Comparison of ENCODE assay signal across 23 mouse cellular contexts in the genomic region with DNA sequence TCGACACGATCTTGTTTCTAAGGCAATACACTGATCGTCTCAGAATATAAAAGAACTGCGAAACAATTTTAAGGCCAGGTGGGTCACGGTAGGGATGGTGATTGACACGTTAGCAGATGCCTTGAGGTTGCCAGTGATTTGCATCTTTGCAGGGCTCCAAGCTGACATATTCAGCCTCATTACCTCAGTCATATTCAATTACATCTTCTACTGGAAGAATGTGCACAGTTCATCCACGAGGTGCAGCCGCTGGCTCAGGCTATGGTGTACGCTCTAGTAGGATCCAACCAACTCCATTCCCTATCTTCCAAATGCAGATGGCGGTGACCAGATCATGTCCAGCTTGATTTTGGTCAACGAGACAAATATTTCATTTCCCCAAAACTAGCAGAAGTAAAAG.
DNase-seq lines count a peak whose midpoint lies in the region; ATAC-seq lines count a peak whose summit lies in the region.
"Had no signal": no experiment of that assay in that cellular context is flagged by ENCODE, and none has a peak within 500 bp of the region (broad histone marks: within the 10 kb centered on the region; RNA-seq: fewer than 3 reads in every experiment).

No protein-coding gene starts in this region.

- peak; percentile 61; the same call in 1 of the 2 replicates for ATAC-seq in hindbrain, embryonic 16.5 days
- ATAC-seq in hindbrain, embryonic 14.5 days (ENCODE audit: low FRiP score), result no peak
- ATAC-seq in midbrain, embryonic 16.5 days, result peak; percentile 62; the same call in 1 of the 2 replicates
- ATAC-seq in midbrain, embryonic 11.5 days (ENCODE audit: low FRiP score), result no peak
- ATAC-seq: activated CD4-positive, CD25-positive, alpha-beta regulatory T cell, adult 4 months; forebrain, embryonic 14.5 days; forebrain, postnatal 0 days had no signal

- no peaks in the 10 kb centered on the region for H3K9me3 ChIP-seq in hindbrain, embryonic 16.5 days (ENCODE audit: control insufficient read depth, low read length)
- H3K9me3 ChIP-seq in hindbrain, embryonic 14.5 days (ENCODE audit: control insufficient read depth, low read length), result no peaks in the 10 kb centered on the region
- H3K9me3 ChIP-seq in midbrain, embryonic 16.5 days (replicated peaks; ENCODE audit: control insufficient read depth, low read length, poor library complexity, severe bottlenecking), result no peaks in the 10 kb centered on the region
- H3K9me3 ChIP-seq in midbrain, embryonic 11.5 days (ENCODE audit: control insufficient read depth, low read length), result no peaks in the 10 kb centered on the region
- H3K9me3 ChIP-seq: embryonic facial prominence, embryonic 12.5 days; heart, embryonic 12.5 days; heart, embryonic 15.5 days had no signal

- DNase-seq in cerebellum, postnatal 10 days, result peak; percentile 62 to 64
- DNase-seq in cerebellum, adult 8-10 months, result no peak
- no peak for DNase-seq in hindbrain, embryonic 14.5 days (ENCODE audit: low spot score)
- DNase-seq in midbrain, embryonic 11.5 days (ENCODE audit: low spot score, missing footprints), result no peak
- no peak for DNase-seq in spleen, adult 12 weeks (ENCODE audit: low spot score)
- DNase-seq: adrenal gland, adult 8-10 months; adrenal gland, postnatal 25 days; cerebellum, adult 11-12 months; cerebellum, adult 9-11 months; forebrain, postnatal 0 days; gastrocnemius, adult 2 months; gastrocnemius, postnatal 14 days; heart, adult 18-20 months; heart, postnatal 14 days; heart, postnatal 4 days had no signal

- H3K4me2 ChIP-seq in hindbrain, embryonic 16.5 days (ENCODE audit: low read length), result no peak overlapping the region
- H3K4me2 ChIP-seq in hindbrain, embryonic 14.5 days (replicated peaks), result no peak overlapping the region
- H3K4me2 ChIP-seq in midbrain, embryonic 16.5 days (ENCODE audit: low read length), result no peak overlapping the region
- H3K4me2 ChIP-seq in midbrain, embryonic 11.5 days, result no peak overlapping the region
- H3K4me2 ChIP-seq: embryonic facial prominence, embryonic 12.5 days; embryonic facial prominence, embryonic 15.5 days; heart, embryonic 12.5 days; heart, embryonic 15.5 days had no signal

- no peaks in the 10 kb centered on the region for H3K27me3 ChIP-seq in hindbrain, embryonic 16.5 days (replicated peaks; ENCODE audit: control insufficient read depth, insufficient read depth, low read length)
- no peaks in the 10 kb centered on the region for H3K27me3 ChIP-seq in hindbrain, embryonic 14.5 days (ENCODE audit: control insufficient read depth, insufficient read depth, low read length)
- H3K27me3 ChIP-seq in midbrain, embryonic 16.5 days (ENCODE audit: control insufficient read depth, insufficient read depth, low read depth, low read length), result no peaks in the 10 kb centered on the region
- no peaks in the 10 kb centered on the region for H3K27me3 ChIP-seq in midbrain, embryonic 11.5 days (ENCODE audit: control insufficient read depth, insufficient read depth, low read length)
- H3K27me3 ChIP-seq: embryonic facial prominence, embryonic 12.5 days; embryonic facial prominence, embryonic 15.5 days; heart, embryonic 12.5 days; heart, embryonic 15.5 days had no signal

- no peaks in the 10 kb centered on the region for H3K36me3 ChIP-seq in hindbrain, embryonic 16.5 days (ENCODE audit: control insufficient read depth, insufficient read depth, low read length)
- H3K36me3 ChIP-seq in hindbrain, embryonic 14.5 days (replicated peaks; ENCODE audit: control insufficient read depth, insufficient read depth), result no peaks in the 10 kb centered on the region
- no peaks in the 10 kb centered on the region for H3K36me3 ChIP-seq in midbrain, embryonic 16.5 days (ENCODE audit: control insufficient read depth, insufficient read depth, low read length)
- no peaks in the 10 kb centered on the region for H3K36me3 ChIP-seq in midbrain, embryonic 11.5 days (ENCODE audit: control insufficient read depth, insufficient read depth, low read length)
- H3K36me3 ChIP-seq: embryonic facial prominence, embryonic 12.5 days; embryonic facial prominence, embryonic 15.5 days; heart, embryonic 12.5 days; heart, embryonic 15.5 days had no signal

- 78% methylated on average over 11 of the region's 11 CpGs for WGBS in hindbrain, embryonic 16.5 days
- 84% methylated on average over 11 of the region's 11 CpGs for WGBS in hindbrain, embryonic 14.5 days
- WGBS in midbrain, embryonic 16.5 days, result 87% methylated on average over 11 of the region's 11 CpGs
- WGBS in midbrain, embryonic 11.5 days, result 90% methylated on average over 11 of the region's 11 CpGs

- no peaks in the 10 kb centered on the region for H3K4me1 ChIP-seq in hindbrain, embryonic 16.5 days (ENCODE audit: control insufficient read depth, insufficient read depth, low read depth, low read length)
- no peaks in the 10 kb centered on the region for H3K4me1 ChIP-seq in hindbrain, embryonic 14.5 days (replicated peaks; ENCODE audit: control insufficient read depth, insufficient read depth, low read length)
- no peaks in the 10 kb centered on the region for H3K4me1 ChIP-seq in midbrain, embryonic 16.5 days (ENCODE audit: control insufficient read depth, insufficient read depth, low read length)
- H3K4me1 ChIP-seq in midbrain, embryonic 11.5 days (ENCODE audit: control insufficient read depth, insufficient read depth, low read length), result no peaks in the 10 kb centered on the region
- H3K4me1 ChIP-seq: embryonic facial prominence, embryonic 12.5 days; embryonic facial prominence, embryonic 15.5 days; heart, embryonic 12.5 days; heart, embryonic 15.5 days had no signal

- no peak overlapping the region for H3K4me3 ChIP-seq in hindbrain, embryonic 16.5 days (ENCODE audit: low read length)
- H3K4me3 ChIP-seq in hindbrain, embryonic 14.5 days (replicated peaks; ENCODE audit: low read length), result no peak overlapping the region
- no peak overlapping the region for H3K4me3 ChIP-seq in midbrain, embryonic 16.5 days (ENCODE audit: low read depth, low read length)
- no peak overlapping the region for H3K4me3 ChIP-seq in midbrain, embryonic 11.5 days (ENCODE audit: low read depth, low read length)
- H3K4me3 ChIP-seq: embryonic facial prominence, embryonic 12.5 days; embryonic facial prominence, embryonic 15.5 days; gastrocnemius, adult 2 months; heart, embryonic 12.5 days; heart, embryonic 15.5 days had no signal

- no peak overlapping the region for H3K27ac ChIP-seq in hindbrain, embryonic 16.5 days (ENCODE audit: low read depth, low read length)
- no peak overlapping the region for H3K27ac ChIP-seq in hindbrain, embryonic 14.5 days
- H3K27ac ChIP-seq in midbrain, embryonic 16.5 days (ENCODE audit: low read length), result no peak overlapping the region
- H3K27ac ChIP-seq in midbrain, embryonic 11.5 days (ENCODE audit: low read depth, low read length), result no peak overlapping the region
- H3K27ac ChIP-seq: embryonic facial prominence, embryonic 12.5 days; embryonic facial prominence, embryonic 15.5 days; gastrocnemius, adult 2 months; heart, embryonic 15.5 days had no signal

- no peak overlapping the region for H3K9ac ChIP-seq in hindbrain, embryonic 16.5 days (ENCODE audit: low read depth, low read length)
- no peak overlapping the region for H3K9ac ChIP-seq in hindbrain, embryonic 14.5 days
- no peak overlapping the region for H3K9ac ChIP-seq in midbrain, embryonic 16.5 days (ENCODE audit: low read depth, low read length)
- H3K9ac ChIP-seq in midbrain, embryonic 11.5 days (ENCODE audit: low read length), result no peak overlapping the region
- H3K9ac ChIP-seq: embryonic facial prominence, embryonic 12.5 days; embryonic facial prominence, embryonic 15.5 days; forebrain, postnatal 0 days; heart, embryonic 12.5 days; heart, embryonic 15.5 days had no signal

Comparison
In these comparisons a context has a peak if more than half of its experiments do, and no peak if none do; other contexts are left out.
1. DNase-seq: peak in cerebellum, postnatal 10 days (2 of 2); none in cerebellum, adult 8-10 months (single experiment), hindbrain, embryonic 14.5 days (single experiment), midbrain, embryonic 11.5 days (single experiment) and spleen, adult 12 weeks (single experiment).
2. ATAC-seq: peak in hindbrain, embryonic 16.5 days (single experiment) and midbrain, embryonic 16.5 days (single experiment); none in hindbrain, embryonic 14.5 days (single experiment) and midbrain, embryonic 11.5 days (single experiment).